Mouse (Mus musculus) kidney, postnatal 14 days (tissue): ENCODE measurements around the gene Mfsd4a.

Experiments used
- DNase-seq: peaks from one replicate; pipeline ENCODE4 v3.0.0; 2022; ENCODE audit warnings: mixed read lengths

Mfsd4a gene

DNA sequence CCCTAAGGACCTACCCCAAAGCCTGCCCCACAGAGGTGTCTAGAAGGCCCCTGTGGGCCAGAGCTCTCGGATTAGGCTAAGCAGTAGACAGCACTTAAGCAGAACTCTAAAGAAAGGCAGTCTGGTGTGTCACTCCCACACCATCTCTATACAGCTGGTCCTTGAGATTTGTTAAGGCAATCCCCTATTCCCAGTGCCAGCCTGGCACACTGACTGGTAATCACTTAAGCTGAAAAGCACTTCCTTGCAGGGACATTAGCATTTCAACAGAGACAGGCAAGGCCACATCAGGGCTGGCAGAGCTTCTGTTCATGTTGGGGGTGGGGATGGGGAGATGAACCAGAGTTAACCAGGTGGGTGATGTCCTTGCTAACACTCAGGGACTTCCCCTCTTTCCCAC, 2.9 kb downstream of the Mfsd4a start:
- no peak for DNase-seq

DNA sequence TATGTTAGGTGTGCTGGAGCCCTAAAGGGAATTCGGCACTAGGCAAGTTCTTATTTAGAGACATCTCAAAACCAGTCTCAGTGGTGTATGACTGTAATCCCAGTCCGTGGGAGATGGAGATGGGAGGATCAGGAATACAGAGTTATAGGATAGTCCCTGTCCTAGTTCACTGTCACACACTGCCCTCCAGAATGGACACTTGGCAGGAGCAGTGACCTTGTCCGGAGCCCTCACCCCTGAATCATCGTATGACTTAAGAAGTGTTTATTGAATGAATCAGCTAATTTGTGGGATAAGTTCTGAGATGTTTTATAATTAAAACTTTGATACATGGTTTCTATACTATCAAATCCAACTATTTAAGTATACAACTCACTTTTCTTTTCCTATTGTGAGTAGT, 4.8 kb downstream of the Mfsd4a start:
- DNase-seq = no peak

DNA sequence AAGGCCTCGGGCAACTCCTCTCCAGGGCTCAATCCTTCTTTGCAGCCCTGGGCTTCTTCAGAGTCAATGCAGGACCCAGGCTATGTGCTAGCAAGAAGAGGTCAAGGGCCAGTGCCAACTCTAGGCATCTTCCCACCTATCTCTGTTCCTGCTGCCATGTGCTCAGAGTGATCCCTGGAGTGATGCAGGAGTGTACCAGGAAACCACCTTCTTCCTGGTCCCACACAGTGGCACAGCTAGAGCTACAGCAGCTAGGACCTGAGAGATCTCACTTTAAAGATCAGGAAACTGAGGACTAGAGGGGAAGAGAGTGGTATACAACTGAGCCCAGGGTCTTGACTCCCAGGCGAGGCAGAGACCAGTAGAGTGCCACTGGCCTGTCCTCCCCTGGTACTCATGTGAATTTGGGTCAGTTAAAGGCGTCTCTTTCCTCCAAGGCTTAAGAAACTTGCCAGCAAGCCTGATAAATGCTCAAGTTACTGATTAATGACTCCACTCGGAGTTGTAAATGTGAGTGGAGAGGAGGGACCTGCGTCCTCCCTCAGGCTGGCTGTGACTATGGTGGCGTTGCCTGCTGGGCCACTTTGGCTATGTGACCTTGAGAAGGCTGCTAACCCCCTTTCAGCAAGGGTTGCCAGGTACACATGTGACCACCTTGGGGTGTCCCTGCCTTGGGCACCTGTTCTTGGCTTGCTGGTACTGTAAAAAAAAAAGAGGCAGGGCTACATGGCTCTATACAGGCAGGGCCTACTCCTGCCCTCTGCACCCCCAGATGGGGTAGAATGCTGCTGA, 5.9 kb downstream of the Mfsd4a start:
- peak; percentile 73 for DNase-seq

DNA sequence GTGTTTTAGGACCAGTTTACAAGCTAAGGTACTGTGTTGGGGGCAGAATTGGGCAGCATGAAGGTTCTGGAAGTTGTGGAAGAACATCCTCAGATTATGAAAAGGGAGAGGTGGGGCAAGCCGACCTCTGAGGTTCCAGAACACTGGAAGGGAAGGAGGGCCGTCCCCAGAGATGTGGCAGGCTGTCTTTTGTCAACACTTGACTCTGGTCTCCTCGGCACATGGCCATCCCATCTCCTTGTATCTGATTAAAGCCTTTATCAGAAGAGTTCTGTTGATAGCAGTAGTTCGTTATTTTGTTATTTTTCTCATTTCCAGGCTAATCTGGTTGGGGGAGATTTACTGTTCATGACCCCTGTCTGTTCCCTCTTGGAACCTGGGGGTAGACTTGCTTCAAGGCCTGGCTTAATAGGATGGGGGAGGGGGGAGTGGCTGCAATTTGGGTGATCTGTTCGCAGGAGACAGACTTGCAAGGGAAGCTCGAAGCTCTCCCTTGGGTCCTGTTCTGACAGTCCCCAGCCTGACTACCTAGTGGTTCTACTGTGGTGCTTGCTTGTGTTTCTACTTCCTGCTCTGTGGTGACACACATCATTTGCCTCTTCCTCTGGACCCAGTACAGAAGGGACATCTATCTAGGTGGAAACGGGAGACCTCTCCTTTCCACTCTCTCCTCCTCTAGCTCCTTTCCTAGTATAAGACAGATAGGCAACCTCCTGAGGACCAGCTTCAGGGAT, 7.7 kb downstream of the Mfsd4a start:
- peak; percentile 32 for DNase-seq

DNA sequence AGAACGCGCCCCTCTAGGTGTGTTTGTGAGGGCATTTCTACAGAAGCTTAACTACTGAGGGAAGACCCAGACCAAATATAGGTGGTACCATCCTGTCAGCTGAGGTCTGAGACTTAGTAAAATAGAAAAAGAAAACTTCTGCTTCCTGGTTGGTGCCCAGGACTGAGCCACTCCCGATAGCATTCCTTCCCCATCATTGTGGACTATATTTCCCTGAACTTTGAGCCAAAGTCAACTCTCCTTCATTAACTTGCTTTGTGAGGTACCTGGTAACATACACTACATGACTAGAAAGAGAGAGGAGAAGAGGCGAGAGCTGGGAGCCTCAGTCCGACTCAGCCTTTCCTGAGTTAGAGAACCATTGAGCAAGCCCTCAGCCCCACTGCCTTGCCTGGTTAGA, 9.3 kb downstream of the Mfsd4a start:
- no peak for DNase-seq

DNA sequence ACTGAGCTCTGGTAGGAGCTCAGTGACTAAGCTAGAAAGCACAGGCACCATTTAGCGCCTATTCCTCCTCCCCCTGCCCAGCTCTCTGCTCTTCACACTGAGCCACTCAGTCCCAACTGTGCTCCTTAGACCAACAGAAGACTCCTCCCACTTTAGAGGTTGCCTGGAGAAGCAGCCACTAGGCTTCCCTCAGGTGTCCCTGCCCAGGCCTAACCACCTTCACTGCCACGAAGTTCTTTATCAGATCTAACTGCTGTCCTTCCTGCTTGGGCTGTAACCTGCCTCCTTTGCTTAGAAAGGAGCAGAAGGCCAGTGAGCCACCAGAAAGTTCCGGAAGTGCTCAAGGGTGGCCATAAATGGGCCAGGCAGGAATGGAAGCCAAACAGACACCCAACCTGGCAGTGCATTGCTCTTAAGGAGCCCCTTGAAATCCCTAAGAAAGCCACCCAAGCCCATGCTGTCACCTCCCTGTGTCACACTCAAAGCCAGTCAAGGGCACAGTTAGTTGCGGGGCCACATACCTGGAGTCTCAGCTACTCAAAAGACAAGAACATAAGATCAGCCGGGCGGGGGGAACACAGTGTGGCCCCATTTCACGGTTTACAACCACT, 12.7 kb downstream of the Mfsd4a start:
- DNase-seq = no peak

DNA sequence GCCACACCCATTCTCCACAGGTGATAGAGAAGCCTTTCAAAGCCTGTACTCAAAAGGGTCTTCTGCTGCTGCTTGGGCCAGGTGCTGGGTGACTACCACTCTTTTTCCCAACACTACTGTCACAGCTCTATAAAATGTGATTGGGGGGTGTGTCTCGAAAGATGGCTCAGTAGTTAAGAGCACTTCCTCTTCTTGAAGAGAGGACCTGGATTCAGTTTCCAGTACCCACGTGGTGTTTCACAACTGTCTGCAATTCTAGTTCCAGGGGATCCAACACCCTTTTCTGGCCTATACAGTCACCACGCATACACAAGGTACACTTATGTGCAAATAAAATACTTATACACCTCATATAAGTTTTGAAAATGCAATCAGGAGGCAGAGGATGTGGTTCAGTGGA, 13.5 kb downstream of the Mfsd4a start:
- no peak for DNase-seq

DNA sequence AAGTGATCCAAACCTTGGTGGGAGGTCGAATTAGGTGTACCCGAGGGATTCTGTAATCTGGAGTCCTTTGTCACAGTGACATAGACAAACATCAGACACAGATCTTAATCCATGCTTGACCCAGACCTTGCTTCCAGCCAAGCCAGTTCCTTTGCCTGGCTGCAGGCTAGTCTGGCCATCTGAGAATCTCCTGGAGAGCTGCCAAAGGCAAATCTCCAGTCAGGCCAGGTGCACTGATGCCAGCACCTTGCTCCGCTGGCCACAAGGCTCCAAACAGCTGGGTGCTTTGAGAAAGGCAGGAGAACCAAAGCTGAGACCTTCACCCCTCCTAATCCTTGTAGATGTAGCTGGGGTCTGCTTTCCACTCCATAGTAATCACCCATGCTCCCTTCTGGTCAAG, 16.1 kb downstream of the Mfsd4a start:
- DNase-seq = peak; percentile 40

DNA sequence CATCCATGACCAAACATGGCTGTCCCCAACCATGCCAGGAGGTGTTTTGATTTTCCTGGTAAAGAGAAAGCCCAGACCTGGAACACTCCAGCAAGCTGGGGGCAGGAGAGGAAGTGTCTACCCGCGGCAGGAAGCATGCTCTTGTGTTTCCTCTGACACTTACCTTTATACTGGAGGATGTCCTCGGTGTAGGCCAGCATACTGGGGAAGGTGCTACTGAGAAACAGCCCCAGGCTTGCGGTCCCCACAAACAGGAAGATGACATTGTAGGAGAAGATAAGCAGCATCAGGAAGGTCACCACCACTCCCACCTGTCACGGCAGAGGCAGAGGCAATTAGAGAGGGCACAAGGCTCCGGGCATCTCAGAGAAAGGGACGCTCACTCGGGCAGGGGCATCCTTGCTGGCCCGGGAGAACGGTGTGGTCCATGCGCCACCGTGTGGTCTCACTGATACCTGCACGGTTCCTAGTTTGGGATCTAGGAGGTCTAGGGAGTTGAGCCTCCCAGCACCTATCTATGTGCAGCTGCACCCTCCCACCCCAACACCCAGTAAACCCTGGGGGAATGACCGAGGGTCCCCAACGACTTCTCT, 21.6 kb downstream of the Mfsd4a start:
- DNase-seq = peak; percentile 77

DNA sequence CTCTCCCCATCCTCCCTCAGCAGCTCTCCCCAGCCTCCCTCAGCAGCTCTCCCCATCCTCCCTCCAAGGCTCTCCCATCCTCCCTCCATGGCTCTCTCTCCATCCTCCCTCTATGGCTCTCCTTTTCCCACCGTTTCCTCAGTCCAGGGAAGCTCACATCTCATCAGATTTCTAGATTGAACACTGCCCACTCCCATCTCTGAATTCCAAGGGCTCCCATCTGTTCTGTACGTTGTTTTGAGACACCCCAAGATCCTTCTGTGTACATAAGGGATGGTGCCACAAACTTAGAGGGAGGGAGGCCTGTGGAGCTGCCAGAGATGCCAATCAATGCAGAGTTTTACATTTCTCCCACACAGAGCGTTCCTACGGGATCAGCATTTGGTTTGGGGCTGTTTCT, 24.1 kb downstream of the Mfsd4a start:
- no peak for DNase-seq

DNA sequence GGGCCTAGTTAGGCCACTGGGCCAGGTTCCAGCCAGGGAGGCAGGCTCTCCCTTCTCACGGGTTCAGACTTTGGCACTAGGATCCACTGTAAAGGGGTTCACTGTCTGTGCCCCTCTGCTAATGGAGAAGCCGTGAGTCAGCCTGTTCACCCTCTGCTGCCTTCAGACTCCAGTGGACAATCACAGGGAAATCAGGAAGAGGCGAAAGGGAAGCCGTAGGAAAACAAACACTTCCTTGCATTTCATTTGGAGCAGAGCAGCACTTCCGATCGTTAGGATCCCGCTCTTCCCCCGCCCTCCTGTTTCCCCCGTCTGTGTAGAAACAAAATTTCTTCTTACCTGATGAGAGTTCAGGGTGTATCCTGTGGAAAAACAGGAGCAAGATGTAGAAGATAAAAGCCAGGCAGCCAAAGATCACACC, 27.7 kb downstream of the Mfsd4a start:
- DNase-seq = peak; percentile 66

DNA sequence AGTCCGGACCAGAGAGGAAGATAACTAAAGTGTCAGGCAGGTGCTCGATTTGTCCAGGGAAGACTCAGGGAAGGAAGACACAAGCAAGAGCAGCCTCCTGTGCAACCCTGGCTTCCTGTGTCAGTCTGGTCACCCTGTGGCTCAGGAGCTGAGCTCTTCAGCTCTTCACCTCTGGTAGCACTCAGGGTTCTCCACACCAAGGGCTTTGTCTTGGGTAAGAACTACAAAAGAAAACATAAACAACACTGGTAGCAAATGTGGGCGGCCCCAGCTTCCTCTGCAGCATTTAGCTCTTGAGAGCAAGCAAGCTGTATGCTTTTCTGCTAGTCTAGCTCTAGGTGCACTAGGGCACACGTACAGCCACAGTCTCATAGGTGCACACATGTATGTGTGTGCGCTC, 29.1 kb downstream of the Mfsd4a start:
- DNase-seq = no peak

DNA sequence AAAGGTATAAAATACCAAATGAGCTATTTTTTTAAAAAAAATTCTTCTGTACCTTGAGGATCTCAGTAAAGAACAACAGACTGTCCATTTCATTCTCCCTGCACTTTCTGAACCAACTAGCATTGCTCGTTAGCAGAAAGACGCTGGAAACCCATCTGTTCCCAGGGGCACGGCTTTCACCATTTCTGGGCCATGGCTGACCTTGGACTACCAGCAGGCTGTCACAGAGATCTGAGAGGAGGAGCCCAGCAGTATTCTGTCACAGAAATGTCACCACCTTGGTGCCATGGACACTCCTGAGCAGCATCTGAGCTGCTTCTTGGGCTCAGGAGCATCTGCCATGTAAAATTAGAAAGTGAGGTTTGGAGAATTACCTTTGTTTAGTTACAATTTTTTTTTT, 30.1 kb downstream of the Mfsd4a start:
- DNase-seq = no peak

DNA sequence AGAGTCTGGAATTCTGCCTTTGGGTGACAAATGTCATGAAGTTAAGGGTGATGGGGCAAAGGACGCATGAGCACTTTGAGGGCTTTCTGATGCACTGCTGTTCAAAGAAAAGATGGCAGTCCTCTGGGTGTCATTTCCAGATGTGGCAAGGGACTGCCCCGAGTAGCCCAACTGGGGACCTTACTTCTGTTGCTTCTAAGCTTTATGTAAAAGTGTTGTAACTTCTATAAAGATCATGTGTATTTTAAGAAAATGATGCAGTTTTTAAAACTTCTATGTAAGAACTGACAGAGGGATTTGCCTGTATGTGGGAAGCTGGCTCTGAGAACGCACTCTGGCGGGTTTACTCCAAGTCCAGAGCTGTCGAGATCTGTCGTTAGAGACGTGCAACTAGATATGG, 35.7 kb downstream of the Mfsd4a start:
- DNase-seq = no peak

DNA sequence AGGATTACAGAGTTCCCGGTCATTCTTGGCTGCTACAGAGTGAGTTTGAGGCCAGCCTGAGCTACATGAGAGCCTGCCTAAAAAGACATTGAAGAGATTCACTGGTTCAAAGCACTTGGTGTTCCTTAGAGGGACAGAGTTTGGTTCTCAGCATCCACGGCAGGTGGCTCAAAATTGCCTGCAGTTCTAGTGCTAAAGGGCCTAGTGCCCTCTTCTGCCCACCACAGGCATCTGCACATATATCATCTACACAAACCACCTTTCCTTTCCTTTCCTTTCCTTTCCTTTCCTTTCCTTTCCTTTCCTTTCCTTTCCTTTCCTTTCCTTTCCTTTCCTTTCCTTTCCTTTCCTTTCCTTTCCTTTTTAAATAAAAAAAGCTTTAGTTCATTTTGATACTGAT, 37.3 kb downstream of the Mfsd4a start:
- no peak for DNase-seq

DNA sequence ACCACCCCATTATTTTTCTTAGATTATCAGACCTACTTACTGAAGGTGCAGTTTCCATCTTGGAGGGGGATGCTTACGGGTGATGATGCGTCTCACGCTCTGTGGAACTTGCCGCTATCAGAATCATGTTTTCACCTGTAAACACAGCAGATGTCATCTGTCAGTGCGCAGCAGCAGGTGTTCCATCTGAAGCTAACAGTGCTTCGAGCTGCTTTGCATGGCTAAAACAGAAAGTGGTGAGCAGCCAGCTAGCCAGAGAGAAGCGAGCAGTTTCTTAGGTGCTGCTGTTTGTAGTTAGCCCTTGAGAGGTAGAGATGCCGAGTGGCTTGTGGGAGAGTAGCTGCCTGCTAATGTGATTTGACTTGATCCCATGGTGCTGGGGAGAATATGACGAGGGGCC, 39.4 kb downstream of the Mfsd4a start:
- no peak for DNase-seq

DNA sequence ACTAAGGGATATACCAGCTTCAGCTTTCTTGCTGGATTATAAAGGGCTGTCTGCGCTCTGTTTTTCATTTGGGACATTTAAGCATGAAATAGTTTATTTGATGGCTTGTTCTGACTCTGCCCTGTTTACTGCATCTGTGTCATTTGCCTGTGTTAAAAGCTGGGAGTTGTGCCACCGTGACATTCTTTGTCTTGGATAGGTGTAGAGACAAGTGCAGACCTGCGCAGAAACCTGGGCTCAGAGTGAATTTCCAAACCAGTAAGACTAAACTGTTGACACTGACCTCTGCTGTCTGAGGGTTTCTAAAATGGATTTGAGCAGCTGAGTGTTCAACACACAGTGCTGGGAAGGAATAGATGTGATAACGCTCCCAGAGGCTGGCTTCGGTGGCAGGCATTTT, 39.9 kb downstream of the Mfsd4a start:
- DNase-seq = no peak

DNA sequence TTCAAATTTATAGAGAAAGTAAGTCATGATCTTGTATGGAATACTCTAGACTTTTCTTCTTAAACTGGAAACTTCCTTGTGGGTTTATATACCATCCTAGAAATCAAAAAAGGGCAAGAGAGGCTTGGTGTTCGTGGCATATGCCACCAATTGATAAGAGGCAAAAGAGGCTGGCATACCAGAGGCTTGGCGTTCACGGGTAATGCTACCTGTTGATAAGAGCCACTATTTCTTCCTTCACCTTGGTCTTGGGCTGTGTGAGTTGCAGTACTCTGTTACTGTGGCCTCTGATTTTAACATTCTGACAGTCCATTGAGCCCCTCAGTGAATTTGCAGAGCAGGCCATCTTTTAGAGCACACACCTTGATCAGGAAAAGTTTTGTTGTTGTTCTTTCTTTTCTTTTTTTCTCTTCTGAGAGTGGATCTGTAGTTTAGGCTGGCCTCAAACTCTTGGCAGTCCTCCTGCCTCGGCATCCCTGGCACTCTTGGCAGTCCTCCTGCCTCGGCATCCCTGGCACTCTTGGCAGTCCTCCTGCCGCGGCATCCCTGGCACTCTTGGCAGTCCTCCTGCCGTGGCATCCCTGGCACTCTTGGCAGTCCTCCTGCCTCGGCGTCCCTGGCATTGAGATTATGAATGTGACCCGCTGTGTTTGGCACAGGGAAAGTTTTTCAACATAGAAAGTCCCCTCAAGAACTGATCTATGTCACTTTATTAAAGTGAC, 40.8 kb downstream of the Mfsd4a start:
- no peak for DNase-seq

DNA sequence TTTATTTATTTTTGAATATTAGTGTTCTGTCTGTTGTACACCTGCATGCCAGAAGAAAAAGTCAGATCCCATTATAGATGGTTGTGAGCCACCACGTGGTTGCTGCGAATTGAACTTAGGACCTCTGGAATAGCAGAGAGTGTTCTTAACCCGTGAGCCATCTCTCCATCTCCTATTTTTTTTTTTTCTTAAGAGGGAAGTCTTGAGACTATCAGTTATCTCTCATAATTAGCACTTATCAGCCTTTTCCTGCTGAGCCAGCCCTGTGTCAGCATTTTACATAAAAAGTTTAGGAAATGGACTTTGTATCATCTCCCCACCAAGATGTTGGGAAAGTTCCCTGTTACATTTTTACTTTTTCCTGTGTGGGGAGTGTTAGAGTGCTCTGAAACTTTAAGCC, 45.8 kb downstream of the Mfsd4a start:
- no peak for DNase-seq

DNA sequence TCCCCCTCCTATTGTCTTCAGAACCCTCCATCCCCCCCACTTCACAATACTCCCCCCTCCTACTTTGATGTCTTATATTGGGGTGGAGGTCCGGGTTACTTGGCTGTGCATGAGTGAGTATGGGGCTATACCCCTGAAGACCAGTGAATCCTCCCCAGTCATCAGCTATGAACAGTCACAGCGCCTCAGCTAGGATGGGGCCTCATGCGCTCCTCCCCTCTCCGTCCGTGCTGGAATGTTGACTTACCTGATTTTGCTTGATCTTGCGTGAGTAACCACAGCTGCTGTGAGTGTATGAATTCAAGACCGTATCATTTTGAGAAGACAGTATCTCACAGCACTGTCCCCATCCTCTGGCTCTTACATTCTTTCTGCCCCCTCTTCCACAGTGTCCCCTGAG, 48.0 kb downstream of the Mfsd4a start:
- DNase-seq = no peak

DNA sequence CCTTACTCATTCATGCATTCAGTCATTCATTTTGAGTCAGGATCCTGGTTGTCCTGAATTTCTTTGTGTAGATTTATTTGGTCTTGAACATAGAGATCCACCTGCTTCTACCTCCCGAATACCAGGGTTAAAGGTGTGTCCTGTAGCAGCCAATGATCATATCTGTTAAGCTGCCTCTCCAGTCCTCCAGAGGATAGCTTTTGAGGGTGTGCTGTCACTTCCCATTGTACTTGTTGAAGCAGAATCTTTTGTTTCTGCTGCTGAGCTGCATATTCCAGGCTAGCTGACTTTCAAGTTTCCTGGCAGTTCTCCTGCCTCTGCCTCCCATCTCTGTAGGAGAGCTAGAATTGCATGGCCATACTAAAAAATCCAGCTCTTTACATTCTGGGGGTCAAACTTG, 51.2 kb downstream of the Mfsd4a start:
- no peak for DNase-seq

DNA sequence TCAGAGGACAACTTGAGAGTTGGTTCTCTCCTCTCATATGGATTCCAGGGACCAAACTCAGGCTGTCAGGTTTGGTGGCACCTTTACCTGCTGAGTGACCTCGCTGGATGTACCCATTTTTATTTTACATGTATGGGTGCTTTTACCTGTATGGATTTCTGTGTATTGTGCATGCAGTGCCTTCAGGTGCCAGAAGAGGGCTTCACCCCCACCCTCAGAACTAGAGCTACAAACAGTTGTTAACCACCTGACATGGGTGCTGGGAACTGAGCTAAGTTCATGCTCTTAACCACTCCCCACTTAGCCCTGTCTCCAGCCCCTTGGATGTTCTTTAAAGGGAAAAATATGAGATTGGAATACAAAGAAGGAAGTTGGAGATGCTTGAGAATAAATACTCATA, 53.1 kb downstream of the Mfsd4a start:
- no peak for DNase-seq

DNA sequence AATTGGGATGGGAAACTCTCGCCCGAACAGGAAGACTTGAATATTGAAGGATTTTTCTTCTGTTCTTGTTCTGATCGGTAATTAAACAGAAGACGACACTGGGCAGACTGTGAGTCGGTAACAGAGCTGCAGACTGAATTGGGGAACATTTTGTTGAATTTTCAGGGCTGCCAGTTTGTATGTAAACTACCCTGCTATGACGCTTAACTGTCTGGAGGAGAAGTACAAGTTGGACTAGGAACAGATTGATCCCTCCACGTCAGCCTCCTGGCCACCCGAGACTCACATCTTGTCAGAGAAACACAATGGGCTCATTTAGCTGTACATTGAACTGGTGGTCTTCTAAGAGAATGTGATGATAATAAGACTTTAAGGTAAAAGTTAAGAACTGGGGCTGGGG, 55.0 kb downstream of the Mfsd4a start:
- no peak for DNase-seq
